Mouse (Mus musculus) bone marrow, adult 2 months (tissue): ENCODE data around the gene Zfp622.

Experiments used
- CTCF ChIP-seq: fragments of 200-500 bp; IDR thresholded peaks from 2 replicates; pipeline ENCODE4 v1.5.1; 2011; ENCODE audit warnings: low read length, control low read depth; ENCODE audit not compliant: control insufficient read depth, insufficient read depth
- POLR2A ChIP-seq: fragments of 200-500 bp; IDR thresholded peaks from 2 replicates; pipeline ENCODE4 v1.6.1; 2011; ENCODE audit warnings: low read depth, mild to moderate bottlenecking, control low read depth, low read length, borderline replicate concordance; ENCODE audit not compliant: control insufficient read depth

DNA sequence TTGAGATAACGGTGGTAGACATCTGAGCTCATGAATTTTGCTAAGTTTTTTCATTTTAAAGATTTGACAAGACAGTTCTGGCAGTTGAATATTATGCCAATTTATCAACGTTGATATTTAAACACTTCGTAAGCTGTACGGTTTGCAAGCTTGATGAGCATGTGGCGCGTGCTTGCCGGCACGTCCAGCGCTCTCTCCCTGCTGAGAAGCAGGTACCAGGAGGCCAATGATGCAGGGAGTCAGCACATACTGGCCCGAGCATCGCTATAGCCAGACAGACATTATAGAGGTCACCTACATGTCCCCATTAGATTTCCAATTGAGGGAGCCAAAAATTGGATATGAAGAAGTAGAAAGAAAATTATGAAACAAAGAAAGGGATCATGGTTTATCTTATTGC lies 42.7 kb upstream of the Zfp622 start:
- TF ChIP-seq CTCF = no peak
- TF ChIP-seq POLR2A = no peak
